Mouse (Mus musculus) v-Abl transformed pro-B cells (cell line): Measurements from ENCODE around the gene Slc1a5.

ENCODE experiments used
- in situ Hi-C, 2 experiments: fragments of 400-800 bp; cut with MboI; formaldehyde crosslinking; loops; one replicate each; pipeline ENCODE4 v1.15.1; 2025; ENCODE audit not compliant: unreplicated experiment in 2 of 2

The Slc1a5 gene

DNA sequence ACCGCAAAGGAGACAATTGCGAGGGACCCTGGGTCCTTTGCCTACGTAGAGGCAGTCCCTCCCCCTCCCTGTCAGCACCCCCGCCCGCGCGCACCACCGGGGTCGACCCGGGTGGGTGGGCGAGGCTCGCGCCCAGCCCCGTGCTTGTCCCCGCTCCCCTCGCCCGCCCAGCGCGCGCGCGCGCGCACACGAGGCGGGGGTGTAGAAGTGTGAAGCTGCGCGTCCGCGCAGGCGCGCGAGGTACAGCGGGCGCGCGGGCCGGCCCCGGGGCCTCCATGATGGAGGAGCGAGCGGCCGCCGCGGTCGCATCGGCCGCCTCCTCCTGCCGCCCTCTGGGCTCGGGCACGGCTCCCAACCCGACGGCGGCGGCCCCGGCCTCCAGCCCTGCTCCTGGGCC, 34.9 kb downstream of the Slc1a5 start:
- in situ Hi-C loops = loop anchor here in 1 of 2 experiments (5.0 kb wide), 1 partner anchor 41 kb away; no protein-coding TSS in a partner anchor

DNA sequence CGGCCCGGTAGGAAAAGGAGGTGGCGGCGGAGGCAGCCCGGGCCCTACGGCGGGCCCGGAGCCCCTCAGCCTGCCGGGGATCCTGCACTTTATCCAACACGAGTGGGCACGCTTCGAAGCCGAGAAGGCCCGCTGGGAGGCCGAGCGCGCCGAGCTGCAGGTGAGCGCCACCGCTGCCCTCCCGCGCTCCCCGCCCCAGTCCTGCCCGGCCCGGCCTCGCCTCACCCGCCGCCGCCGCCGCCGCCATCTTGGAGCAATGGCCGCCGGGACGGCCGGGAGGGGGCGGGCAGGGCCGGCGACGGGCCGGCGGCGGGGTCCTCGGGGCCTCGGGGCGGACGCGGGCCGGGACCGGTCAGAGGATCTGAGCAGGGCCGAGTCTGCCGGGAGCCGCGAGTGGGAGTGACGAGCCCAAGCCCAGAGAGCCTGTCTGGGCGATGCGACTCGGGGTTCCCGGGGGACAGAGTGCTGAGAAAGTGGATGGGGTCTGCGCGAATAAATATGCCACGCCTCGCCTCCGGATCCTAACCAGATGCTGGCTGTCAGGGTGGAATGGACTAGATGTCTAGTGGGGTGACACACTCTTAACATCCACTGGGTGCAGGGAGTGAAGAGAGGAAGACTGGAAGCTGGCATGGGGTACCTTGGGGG, 35.5 kb downstream of the Slc1a5 start, which contains the start of gene Fkrp:
Fkrp (minus strand) TSS at position 258 of the 648 bp plus-strand sequence.
- in situ Hi-C loops = loop anchor here in 1 of 2 experiments (5.0 kb wide), 1 partner anchor 41 kb away; no protein-coding TSS in a partner anchor

GRCm38 (mm10) chr7:16817693-16818092, 36.6 kb downstream of the Slc1a5 start:
- in situ Hi-C loops = loop anchor here in 1 of 2 experiments (5.0 kb wide), 1 partner anchor 40 kb away; no protein-coding TSS in a partner anchor

GRCm38 (mm10) chr7:16819794-16820193, 38.7 kb downstream of the Slc1a5 start:
- in situ Hi-C loops = loop anchor here in 1 of 2 experiments (5.0 kb wide), 1 partner anchor 38 kb away; no protein-coding TSS in a partner anchor

DNA sequence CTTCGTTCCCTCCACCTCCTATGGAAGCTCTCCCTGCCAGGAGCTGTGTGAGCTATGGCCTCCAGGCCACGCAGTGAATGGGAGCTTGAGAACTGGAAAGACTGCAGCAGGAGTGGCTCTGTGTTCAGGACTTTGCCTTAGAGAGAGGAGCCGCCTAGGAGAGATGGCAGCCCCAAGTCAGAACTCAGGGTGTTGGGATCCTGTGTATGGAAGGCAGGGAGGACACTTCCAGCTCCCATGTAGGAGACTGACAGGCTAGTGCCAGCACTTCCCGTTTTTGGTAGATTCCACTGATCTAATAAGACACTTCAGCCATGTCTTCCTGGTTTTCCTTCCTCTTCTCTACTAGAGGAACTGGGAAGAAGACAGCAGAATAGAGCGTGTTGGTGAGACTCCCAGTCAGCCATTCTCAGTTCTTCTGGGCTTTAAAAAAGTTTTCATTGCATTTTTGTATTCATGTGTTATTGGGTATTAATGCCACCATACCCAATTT, 39.2 kb downstream of the Slc1a5 start:
- in situ Hi-C loops = no loop called here

- in situ Hi-C loops = no loop called here
Measured at GRCm38 (mm10) chr7:16821091-16821490, 40.0 kb downstream of the Slc1a5 start.

GRCm38 (mm10) chr7:16821669-16822101, 40.5 kb downstream of the Slc1a5 start:
- in situ Hi-C loops = no loop called here

DNA sequence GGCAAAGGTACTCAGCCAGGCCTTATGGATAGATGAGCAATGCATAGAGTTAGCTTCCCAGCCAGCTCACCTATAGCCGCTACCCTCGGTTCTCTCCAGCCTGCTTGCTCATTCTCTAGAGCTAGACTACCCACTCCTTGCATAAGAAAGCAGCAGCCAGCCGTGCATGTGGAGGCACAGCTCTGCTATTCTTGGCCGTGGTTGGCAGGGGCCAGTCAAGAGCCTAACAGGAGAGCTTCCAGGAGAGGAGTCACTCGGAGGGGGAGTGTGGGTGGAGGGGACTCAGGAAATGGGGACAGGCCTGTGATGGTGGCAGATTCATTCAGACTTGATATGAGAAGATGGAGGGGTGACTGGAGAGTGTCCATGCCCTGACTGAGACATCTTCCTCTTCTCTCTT, 42.6 kb downstream of the Slc1a5 start:
- in situ Hi-C loops = no loop called here

DNA sequence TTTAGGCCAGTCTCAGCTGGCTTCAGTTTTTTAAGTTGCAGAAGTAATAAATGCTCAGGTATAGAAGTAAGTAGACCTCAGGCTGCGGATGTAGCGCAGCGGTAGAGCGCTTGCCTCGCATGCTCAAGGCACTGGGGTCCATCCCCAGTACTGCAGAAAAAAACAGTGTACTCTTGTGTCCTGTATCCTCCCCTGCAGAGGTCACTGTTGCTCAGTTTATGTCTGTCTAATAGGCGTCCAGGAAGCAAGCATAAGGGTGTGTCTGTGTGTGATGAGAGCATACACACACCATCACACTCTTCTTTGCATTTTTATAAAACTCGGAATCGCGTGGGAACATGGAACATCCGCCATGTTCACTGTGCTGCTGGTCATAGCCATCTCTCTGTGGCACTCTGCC, 44.6 kb downstream of the Slc1a5 start:
- in situ Hi-C loops = loop anchor here (5.0 kb wide), 2 partner anchors 37 to 82 kb away; partner anchors contain the start of gene Ptgir (in 1 of the 2)

DNA sequence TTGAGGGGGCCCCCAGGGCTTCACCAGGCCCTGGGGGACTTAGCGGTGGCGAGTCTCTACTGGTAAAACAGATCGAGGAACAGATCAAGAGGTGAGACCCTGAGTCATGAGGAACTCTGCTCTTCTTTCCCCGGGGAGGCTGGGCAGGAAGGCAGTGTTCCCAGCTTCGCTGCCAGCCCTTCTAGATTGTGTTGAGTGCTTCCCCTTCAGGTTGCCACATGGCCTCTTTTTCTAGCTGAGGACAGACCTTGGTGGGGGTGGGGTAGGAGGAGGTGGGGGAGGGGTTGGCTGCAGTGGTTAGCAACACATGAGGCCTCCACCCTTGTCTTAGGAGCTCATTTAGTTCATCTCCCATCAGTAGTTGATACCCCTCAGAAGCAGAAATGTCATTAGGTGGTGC, 45.4 kb downstream of the Slc1a5 start:
- in situ Hi-C loops = loop anchor here (5.0 kb wide), 2 partner anchors 36 to 81 kb away; partner anchors contain the start of gene Ptgir (in 1 of the 2)

- in situ Hi-C loops = loop anchor here (5.0 kb wide), 2 partner anchors 35 to 80 kb away; partner anchors contain the start of gene Ptgir (in 1 of the 2)
Measured at GRCm38 (mm10) chr7:16827274-16827673, 46.1 kb downstream of the Slc1a5 start.

GRCm38 (mm10) chr7:16830449-16830848, 49.3 kb downstream of the Slc1a5 start:
- in situ Hi-C loops = no loop called here

DNA sequence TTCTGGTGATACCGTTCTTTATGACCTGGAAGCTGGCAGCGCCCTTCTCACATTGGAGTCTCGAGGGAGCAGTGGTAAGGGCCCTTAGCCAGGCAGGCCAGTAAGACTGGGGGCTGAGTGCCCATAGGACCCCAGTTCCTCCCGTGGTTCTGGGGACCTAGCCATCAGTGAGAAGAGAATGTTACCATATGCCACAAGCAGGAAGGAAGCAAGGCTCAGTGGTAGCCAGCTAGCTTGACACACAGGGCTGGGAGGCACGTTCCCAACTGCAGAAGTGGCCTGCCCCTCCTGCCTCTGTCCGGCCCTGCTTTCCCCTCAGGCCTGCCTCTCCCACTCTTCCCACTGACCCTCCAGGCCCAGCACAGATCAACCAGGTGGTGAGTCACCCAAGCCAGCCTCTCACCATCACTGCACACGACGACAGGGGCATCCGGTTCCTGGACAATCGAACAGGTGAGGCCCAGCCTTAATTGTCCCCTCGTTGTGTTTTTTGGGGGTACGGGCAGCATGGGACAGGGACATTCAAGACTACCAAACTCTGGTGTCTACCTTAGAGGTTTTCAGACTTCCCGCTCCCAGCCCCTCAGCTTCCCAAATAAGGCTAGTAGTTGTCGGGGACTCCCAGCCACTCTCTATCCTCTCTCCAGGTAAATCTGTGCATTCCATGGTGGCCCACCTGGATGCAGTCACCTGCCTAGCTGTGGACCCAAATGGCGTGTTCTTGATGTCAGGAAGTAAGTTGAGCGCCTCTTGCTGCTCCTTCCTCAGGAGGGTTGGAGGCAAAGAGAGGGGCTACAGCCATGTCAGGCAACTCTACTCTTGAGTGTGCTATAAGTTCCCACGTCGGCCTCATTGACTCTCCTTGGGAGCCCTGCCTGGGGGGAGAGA, 57.0 kb downstream of the Slc1a5 start:
- in situ Hi-C loops = no loop called here

GRCm38 (mm10) chr7:16838804-16839426, 57.8 kb downstream of the Slc1a5 start:
- in situ Hi-C loops = no loop called here

DNA sequence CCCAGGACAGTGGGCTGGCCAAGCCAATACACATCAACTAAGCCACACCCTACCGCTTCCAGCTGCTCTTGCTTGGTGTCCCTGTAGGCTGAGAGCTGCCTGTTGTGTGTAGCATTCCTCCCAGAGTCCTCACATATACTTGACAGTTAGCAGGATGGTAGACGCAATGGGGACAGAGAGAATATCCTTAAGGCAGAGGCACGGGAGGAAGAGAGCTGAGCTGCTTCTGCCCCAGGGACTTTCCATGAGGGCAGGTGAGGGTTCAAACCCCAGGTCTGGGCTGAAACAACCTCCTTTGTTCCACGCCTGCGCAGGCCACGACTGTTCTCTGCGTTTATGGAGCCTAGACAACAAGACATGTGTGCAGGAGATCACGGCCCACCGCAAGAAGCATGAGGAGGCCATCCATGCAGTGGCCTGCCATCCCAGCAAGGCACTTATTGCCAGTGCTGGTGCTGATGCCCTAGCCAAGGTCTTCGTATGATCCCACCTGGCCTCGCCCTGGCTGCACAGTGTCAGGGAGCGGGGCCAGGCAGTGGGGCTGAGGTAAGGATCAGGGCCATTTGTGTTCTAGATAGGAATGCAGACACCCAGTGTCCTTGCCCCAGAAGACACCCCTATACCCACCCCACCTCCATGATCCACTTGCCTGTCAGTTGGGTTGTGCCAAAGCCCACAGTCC, 58.4 kb downstream of the Slc1a5 start:
- in situ Hi-C loops = loop anchor here in 1 of 2 experiments (10.0 kb wide), 1 partner anchor 435 kb away; the partner anchor contains the start of gene Zc3h4

- in situ Hi-C loops = loop anchor here in 1 of 2 experiments (10.0 kb wide), 1 partner anchor 435 kb away; the partner anchor contains the start of gene Zc3h4
Measured at GRCm38 (mm10) chr7:16840109-16840491, 59.0 kb downstream of the Slc1a5 start.

DNA sequence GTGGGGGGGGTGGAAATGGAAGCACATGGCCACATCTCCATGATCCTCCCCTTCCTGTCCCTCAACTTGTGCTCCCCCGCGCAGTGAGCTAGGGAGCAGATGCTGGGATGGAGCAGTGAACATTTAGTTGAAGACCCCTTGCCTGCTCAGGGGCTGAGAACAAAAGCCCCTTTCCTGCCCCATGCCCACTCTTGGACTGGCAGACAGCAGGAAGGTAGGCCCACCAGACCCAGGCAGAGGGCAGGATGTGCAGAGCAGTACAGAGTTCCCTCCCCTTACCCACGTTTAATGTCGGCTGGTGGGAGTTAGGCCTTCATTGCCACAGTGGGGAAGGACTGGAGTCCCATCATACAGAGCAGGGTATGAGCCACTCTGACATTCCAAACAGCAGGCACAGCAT, 59.9 kb downstream of the Slc1a5 start:
- in situ Hi-C loops = loop anchor here in 1 of 2 experiments (10.0 kb wide), 1 partner anchor 436 kb away; the partner anchor contains the start of gene Zc3h4

GRCm38 (mm10) chr7:16841561-16842560, 60.7 kb downstream of the Slc1a5 start:
- in situ Hi-C loops = loop anchor here in 1 of 2 experiments (10.0 kb wide), 1 partner anchor 437 kb away; the partner anchor contains the start of gene Zc3h4
